Comparison of ENCODE assay signal across 8 mouse cellular contexts in genomic region chr10:22212012-22212696, GRCm38 (mm10). TPM values are rescaled to one million over a fixed set of nuclear protein-coding genes. Genes with fewer than 3 reads are reported as not detected.
DNase-seq lines count a peak whose midpoint lies in the region; ATAC-seq and TF ChIP-seq lines count a peak whose summit lies in the region.
"Not testable (repeated sequence)": the region's sequence is repeated elsewhere in the genome, so short reads cannot be mapped to it uniquely, and the experiment has no call there.

No protein-coding gene starts in this region.

- 3% methylated on average over 8 of the region's 11 CpGs for WGBS in hindbrain, embryonic 16.5 days
- 5% methylated on average over 8 of the region's 11 CpGs for WGBS in lung, postnatal 0 days

- peak; percentile 70 for TF ChIP-seq CTCF in Patski (IDR thresholded peaks at IDR 0.05)
- 0 out of 2 replicates have a peak, but pooled peaks have one; percentile 9 for TF ChIP-seq CTCF in cortical plate, adult 2 months (IDR thresholded peaks at IDR 0.05; ENCODE audit: extremely low read depth, insufficient read depth, low read length)
- TF ChIP-seq CTCF in lung, postnatal 0 days (IDR thresholded peaks at IDR 0.05), result peak; percentile 66

- H3K4me3 ChIP-seq in cortical plate, adult 2 months (ENCODE audit: insufficient read depth, low read length); hindbrain, embryonic 16.5 days (ENCODE audit: low read length); lung, postnatal 0 days (ENCODE audit: low read depth, low read length): not testable (repeated sequence)

- not testable (repeated sequence) for TF ChIP-seq EP300 in lung, postnatal 0 days (IDR thresholded peaks at IDR 0.05)

- not testable (repeated sequence) for DNase-seq in Patski (ENCODE audit: low read depth, low spot score)
- peak; percentile 49 for DNase-seq in gastrocnemius, postnatal 14 days
- peak; percentile 8 for DNase-seq in layer of hippocampus, adult 9-11 months
- peak; percentile 50 for DNase-seq in lung, postnatal 0 days (ENCODE audit: low spot score)
- peak; percentile 15 to 26 for DNase-seq in thymus, postnatal 36 days

- TF ChIP-seq POLR2A in cortical plate, adult 2 months (IDR thresholded peaks at IDR 0.05; ENCODE audit: extremely low read depth, insufficient read depth, low read length), result not testable (repeated sequence)

- not testable (repeated sequence) for H3K9ac ChIP-seq in hindbrain, embryonic 16.5 days (ENCODE audit: low read depth, low read length); lung, postnatal 0 days (replicated peaks; ENCODE audit: low read depth)

- not testable (repeated sequence) for H3K4me1 ChIP-seq in cortical plate, adult 2 months (ENCODE audit: control insufficient read depth, insufficient read depth, low read length); hindbrain, embryonic 16.5 days (ENCODE audit: control insufficient read depth, insufficient read depth, low read depth, low read length); lung, postnatal 0 days (ENCODE audit: insufficient read depth, low read depth, low read length)

- not testable (repeated sequence) for H3K27me3 ChIP-seq in Patski; hindbrain, embryonic 16.5 days (replicated peaks; ENCODE audit: control insufficient read depth, insufficient read depth, low read length); lung, postnatal 0 days (replicated peaks; ENCODE audit: insufficient read depth, low read length)

- intact Hi-C loops in gastrocnemius, postnatal 14 days (cut with DNase I; ENCODE audit: low total_unique reads), result not testable (repeated sequence)

- POLR2A ChIA-PET in Patski (lab: Charles Lee), result not testable (repeated sequence)

- peak; percentile 89 for ATAC-seq in Patski
- peak; percentile 67; the same call in 1 of the 2 replicates for ATAC-seq in hindbrain, embryonic 16.5 days
- ATAC-seq in lung, postnatal 0 days, result peak; percentile 88
- peak; percentile 69 for ATAC-seq in neutrophil, adult 5-6 weeks (ENCODE audit: extremely low read depth, insufficient number of reproducible peaks, low FRiP score, poor library complexity, severe bottlenecking)

- CTCF ChIA-PET in Patski (lab: Charles Lee), result not testable (repeated sequence)

- not testable (repeated sequence) for H3K4me2 ChIP-seq in hindbrain, embryonic 16.5 days (ENCODE audit: low read length); lung, postnatal 0 days (replicated peaks; ENCODE audit: low read depth, low read length)

- H3K27ac ChIP-seq in cortical plate, adult 2 months (ENCODE audit: insufficient read depth, low read length); hindbrain, embryonic 16.5 days (ENCODE audit: low read depth, low read length); lung, postnatal 0 days (ENCODE audit: low read length): not testable (repeated sequence)

- not testable (repeated sequence) for H3K36me3 ChIP-seq in hindbrain, embryonic 16.5 days (ENCODE audit: control insufficient read depth, insufficient read depth, low read length); lung, postnatal 0 days (ENCODE audit: insufficient read depth, low read length)

- in situ Hi-C loops in Patski (cut with MboI; ENCODE audit: low pct_unique_long_range_greater_than_20kb), result not testable (repeated sequence)

- not testable (repeated sequence) for H3K9me3 ChIP-seq in hindbrain, embryonic 16.5 days (ENCODE audit: control insufficient read depth, low read length); lung, postnatal 0 days (ENCODE audit: low read length)

RNA-seq across cellular contexts. Expression of gene H60b, which starts 53.8 kb away (rescaled TPM):
- 9.9 TPM for polyA plus RNA-seq in Patski (2021)
- 0.46 and 0.49 TPM in 2 replicates for polyA plus RNA-seq in cortical plate, adult 2 months (2012; rRNA removed)
- not detected for total RNA-seq in gastrocnemius, postnatal 14 days (2021)
- 0.15 and 0.24 TPM in 2 replicates for polyA plus RNA-seq in hindbrain, embryonic 16.5 days (2015; fragmentation: Nextera tagmentation; extraction: Ambion mirVana)
- 0.19 and 0.25 TPM in 2 replicates for polyA plus RNA-seq in lung, postnatal 0 days (2015; fragmentation: Nextera tagmentation; extraction: Ambion mirVana)
- total RNA-seq in neutrophil, adult 5-6 weeks (2017), result 0.86 and 1.3 TPM in 2 replicates

RNA-seq across cellular contexts. Expression of gene Raet1e, which starts 53.8 kb away (rescaled TPM):
- 2.1 TPM for polyA plus RNA-seq in Patski (2021)
- polyA plus RNA-seq in cortical plate, adult 2 months (2012; rRNA removed), result 0.08 TPM in 1 of 2 replicates, not detected in the other
- total RNA-seq in gastrocnemius, postnatal 14 days (2021), result under 1 TPM; 0.29 to 0.47 TPM
- 0.30 and 0.85 TPM in 2 replicates for polyA plus RNA-seq in hindbrain, embryonic 16.5 days (2015; fragmentation: Nextera tagmentation; extraction: Ambion mirVana)
- 4.6 and 5.1 TPM in 2 replicates for polyA plus RNA-seq in lung, postnatal 0 days (2015; fragmentation: Nextera tagmentation; extraction: Ambion mirVana)
- not detected in 2 replicates for total RNA-seq in neutrophil, adult 5-6 weeks (2017)

Comparison
In these comparisons a context has a peak if more than half of its experiments do, and no peak if none do; other contexts are left out.
1. CTCF ChIP-seq: peak in every context shown above with its lines; median percentile 70 in Patski; 66 in lung, postnatal 0 days; 9 in cortical plate, adult 2 months.